Mouse (Mus musculus): ENCODE measurements around the gene Gm17581. TPM values are rescaled to one million over a fixed set of nuclear protein-coding genes. Genes with fewer than 3 reads are reported as not detected.
"Not testable (repeated sequence)": the region's sequence is repeated elsewhere in the genome, so short reads cannot be mapped to it uniquely, and the experiment has no call there.

The Gm17581 gene
- total RNA-seq (2021) = not detected

DNA sequence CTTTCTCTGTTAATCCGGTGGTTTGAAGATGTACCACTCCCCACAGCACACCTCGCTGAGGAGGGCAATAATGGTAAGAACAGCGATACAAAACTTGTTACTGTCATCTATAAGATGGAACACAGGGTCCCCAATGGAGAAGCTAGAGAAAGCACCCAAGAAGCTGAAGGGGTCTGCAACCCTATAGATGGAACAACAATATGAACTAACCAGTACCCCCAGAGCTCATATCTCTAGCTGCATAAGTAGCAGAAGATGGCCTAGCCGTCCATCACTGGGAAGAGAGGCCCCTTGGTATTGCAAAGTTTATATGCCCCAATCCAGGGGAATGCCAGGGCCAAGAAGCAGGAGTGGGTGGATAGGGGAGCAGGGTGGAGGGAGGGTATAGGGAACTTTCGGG lies at the start of gene Gm17581:
Gm17581 (minus strand) TSS at position 101 of the 400 bp plus-strand sequence.
- DNase-seq (ENCODE audit: extremely low spot score in 1 of 2, low spot score in 2 of 2); intact Hi-C loops (cut with DNase I): not testable (repeated sequence)

DNA sequence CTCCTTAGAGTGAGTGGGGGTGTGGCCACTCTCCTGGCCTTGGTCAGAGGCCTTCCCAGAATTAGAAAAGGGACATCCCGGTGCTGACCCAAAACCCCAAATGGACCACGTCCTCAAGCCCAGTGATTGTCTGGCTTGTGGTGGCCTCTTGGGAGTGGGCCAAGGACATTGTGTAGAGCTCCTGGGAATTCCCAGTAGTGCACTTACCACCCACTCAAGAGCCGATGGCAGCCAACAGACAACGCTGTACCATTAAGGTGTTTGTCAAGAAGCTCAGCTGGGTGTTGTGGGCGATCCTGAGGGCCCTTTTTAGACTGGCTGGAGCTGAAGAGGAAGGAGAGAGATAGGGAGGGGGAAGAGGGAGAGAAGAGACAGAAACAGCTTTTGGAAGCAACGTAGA lies 48.9 kb upstream of the Gm17581 start:
- DNase-seq (ENCODE audit: extremely low spot score in 1 of 2, low spot score in 2 of 2) = no peak
- intact Hi-C loops (cut with DNase I) = no loop called here

DNA sequence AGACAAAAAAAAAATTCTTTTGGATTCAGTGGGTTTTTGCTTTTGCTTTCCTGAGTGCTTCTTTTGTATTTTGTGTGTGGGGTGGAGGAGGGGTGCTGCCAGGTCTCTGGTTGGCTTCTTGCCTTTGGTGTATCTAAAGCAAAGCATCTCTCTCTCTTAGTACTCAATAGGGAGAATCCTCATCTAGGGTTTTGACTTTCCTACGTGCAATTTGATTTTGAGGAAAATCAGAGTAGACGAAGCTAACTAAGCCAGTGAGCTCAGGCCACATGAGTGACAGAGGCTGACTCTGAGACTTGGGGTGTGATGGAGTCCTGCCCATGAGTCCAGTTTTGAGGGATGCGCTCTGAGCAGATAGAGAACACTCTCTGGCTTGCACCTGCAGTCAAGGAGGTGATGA lies 43.8 kb upstream of the Gm17581 start:
- DNase-seq (ENCODE audit: extremely low spot score in 1 of 2, low spot score in 2 of 2) = no peak
- intact Hi-C loops (cut with DNase I) = no loop called here

DNA sequence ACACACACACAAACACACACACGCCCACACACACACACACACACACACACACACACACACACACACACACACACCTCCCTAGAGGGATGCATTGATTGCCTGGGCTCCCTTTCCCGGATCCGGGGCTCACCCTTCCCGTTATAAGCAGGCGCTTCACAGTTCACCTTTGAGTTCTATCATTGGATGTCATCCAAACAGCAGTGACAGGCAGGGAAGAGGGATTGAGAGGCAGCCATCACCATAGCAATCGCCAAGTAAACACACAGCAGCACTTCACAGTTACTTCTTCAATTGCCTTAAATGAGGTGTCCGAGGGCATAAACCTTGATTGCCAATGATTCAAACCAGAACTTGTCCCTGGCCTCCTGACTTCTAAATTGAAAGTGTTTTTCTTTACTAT lies 43.4 kb upstream of the Gm17581 start:
- no peak for DNase-seq (ENCODE audit: extremely low spot score in 1 of 2, low spot score in 2 of 2)
- intact Hi-C loops (cut with DNase I) = no loop called here

GRCm38 (mm10) chr2:155778004-155778403 lies 42.3 kb upstream of the Gm17581 start:
- DNase-seq (ENCODE audit: extremely low spot score in 1 of 2, low spot score in 2 of 2) = no peak
- intact Hi-C loops (cut with DNase I) = no loop called here

DNA sequence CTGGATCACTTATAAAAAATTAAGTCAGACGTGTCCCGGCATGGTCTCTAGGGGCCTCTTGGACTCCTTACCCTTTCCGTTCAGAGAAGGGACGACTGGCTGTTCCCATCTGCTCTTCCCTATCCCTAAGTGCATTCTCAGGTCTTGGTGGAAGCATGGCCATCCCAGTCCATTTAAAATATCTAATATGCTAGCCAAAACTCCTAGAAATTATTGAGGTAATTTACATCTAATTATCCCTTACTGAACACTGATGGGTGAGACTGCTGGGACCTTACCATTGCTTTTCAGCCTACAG lies 42.0 kb upstream of the Gm17581 start:
- intact Hi-C loops (cut with DNase I) = no loop called here
- no peak for DNase-seq (ENCODE audit: extremely low spot score in 1 of 2, low spot score in 2 of 2)

GRCm38 (mm10) chr2:155776824-155777687 lies 41.4 kb upstream of the Gm17581 start:
- intact Hi-C loops (cut with DNase I) = no loop called here
- no peak for DNase-seq (ENCODE audit: extremely low spot score in 1 of 2, low spot score in 2 of 2)

GRCm38 (mm10) chr2:155775685-155776263 lies 40.1 kb upstream of the Gm17581 start:
- peak; percentile 26 to 73 for DNase-seq (ENCODE audit: extremely low spot score in 1 of 2, low spot score in 2 of 2)
- intact Hi-C loops (cut with DNase I) = no loop called here

DNA sequence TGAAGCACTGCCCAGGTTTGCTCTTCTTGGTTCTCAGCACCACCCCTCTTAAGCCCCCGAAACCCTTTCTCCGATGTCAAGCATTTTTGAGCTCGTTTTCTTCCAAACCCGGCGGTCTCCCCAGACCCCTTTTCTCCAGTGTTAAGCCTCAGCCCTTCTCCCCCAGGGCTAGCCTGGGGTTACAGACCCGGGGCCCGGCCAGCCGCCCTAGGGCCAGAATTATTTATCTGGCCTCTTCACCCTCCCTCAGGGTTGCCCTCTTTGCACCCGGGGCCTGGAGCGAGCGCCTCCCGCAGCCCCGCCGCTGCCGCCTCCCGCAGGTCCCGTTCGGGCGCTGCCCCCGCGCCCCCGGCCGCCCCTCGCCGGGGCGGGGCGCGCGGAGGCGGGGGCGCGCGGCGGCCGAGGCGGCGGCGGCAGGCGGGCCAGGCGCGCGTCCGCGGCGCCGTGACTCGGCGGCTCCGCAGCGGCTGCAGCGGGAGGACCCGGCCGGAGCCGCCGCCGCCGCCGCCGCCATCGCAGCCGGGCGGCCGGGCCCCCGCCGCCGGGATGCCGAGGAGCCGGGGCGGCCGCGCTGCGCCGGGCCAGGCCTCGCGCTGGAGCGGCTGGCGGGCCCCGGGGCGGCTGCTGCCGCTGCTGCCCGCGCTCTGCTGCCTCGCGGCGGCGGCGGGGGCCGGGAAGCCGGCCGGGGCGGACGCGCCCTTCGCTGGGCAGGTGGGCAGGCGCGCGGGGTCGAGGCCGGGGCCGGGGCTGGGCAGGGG lies 39.4 kb upstream of the Gm17581 start, which contains the start of gene Mmp24:
Mmp24 (plus strand) TSS at position 416 of the 758 bp plus-strand sequence.
- peak in 1 of 2 experiments; percentile 30 for DNase-seq (ENCODE audit: extremely low spot score in 1 of 2, low spot score in 2 of 2)
- intact Hi-C loops (cut with DNase I) = no loop called here

DNA sequence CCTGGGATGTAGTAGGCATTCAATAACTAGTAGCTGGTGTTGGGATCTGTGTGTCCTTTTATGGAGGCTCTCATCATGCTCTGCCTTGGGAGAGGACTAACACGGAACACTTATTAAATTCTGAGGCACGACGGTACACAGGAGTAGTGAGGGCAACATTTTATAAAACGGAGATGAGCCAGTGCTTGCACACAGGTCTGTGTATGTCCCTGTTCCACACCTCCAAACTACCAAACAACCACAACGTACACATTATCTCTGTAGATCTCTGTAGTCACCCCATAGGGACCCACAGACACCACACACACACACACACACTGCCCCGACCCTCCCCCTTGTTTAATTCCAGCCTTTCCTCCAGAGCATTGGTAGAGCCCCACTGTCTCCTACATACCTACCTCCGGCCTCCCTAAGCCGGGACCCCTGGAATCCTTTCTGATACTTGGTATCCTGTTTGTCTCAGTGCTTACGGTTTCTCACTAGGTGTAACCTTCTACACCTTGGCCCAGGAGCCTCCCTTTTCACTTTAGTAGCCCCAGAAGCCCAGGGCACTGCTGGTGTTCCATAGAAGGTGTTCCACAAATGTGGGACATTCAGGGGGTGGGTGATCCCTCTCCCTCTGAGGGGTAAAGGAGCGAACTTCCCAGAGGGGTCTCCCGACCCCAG lies 38.7 kb upstream of the Gm17581 start:
- intact Hi-C loops (cut with DNase I) = no loop called here
- no peak for DNase-seq (ENCODE audit: extremely low spot score in 1 of 2, low spot score in 2 of 2)

DNA sequence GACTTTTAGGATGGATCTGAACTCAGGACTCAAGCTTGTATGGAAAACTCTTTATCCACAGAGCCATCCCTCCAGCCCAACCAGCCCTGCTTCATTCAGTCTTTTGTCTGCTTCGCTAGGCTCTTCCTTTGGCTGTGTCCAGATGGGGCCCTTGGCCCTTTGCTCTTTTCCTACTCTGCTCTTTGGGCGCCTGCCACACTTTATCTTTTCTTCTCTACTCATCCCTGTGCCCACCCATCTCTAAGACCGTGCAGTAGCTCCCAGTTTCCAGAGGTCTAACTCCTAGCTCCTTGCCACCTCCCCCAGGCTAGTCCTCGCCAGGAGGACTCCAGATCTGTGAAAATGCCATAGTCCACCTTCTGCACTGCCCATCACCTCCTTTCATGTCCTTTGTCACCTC lies 38.0 kb upstream of the Gm17581 start:
- DNase-seq (ENCODE audit: extremely low spot score in 1 of 2, low spot score in 2 of 2) = no peak
- intact Hi-C loops (cut with DNase I) = no loop called here

DNA sequence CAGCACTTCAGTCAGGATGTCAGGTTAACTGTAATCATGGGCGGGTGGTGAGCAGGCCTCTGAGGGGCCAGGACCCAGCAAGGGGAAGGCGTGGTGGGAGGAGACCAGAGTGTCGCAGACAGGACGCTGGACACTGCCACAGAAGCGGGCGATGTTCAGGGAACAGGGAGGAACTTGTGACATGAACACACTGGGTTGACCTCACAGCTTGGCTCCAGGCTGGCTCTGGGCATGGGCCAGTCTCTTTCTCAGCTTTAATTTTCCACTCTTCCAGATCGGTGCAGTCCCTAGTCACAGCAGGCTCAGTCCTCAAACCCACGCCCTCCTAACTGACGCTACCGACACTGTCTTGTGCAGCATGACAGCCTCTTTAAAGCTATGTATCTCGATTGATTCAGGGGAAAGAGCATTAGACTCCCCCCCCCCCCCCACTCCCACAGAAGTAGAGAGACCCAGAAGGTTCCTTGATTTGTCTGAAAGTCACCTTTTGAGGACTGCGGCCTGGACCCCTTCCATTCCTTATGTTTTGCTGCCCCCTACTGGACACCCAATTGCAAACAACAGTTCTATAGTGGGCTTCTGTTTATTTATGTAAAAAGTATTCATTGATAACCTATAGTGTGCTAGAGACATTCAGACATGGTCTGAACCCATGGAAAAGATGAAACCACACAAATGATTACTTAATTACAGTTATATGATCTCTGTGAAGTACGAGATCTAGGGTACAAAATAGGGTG lies 29.2 kb upstream of the Gm17581 start:
- intact Hi-C loops (cut with DNase I) = loop anchor here (1.0 to 5.0 kb wide), 2 partner anchors 68 to 250 kb away; no protein-coding TSS in a partner anchor
- DNase-seq (ENCODE audit: extremely low spot score in 1 of 2, low spot score in 2 of 2) = peak; percentile 51 to 79

GRCm38 (mm10) chr2:155756855-155757566 lies 21.3 kb upstream of the Gm17581 start:
- intact Hi-C loops (cut with DNase I) = no loop called here
- no peak for DNase-seq (ENCODE audit: extremely low spot score in 1 of 2, low spot score in 2 of 2)

GRCm38 (mm10) chr2:155755746-155756145 lies 20.1 kb upstream of the Gm17581 start:
- intact Hi-C loops (cut with DNase I) = no loop called here
- peak in 1 of 2 experiments; percentile 72 for DNase-seq (ENCODE audit: extremely low spot score in 1 of 2, low spot score in 2 of 2)

DNA sequence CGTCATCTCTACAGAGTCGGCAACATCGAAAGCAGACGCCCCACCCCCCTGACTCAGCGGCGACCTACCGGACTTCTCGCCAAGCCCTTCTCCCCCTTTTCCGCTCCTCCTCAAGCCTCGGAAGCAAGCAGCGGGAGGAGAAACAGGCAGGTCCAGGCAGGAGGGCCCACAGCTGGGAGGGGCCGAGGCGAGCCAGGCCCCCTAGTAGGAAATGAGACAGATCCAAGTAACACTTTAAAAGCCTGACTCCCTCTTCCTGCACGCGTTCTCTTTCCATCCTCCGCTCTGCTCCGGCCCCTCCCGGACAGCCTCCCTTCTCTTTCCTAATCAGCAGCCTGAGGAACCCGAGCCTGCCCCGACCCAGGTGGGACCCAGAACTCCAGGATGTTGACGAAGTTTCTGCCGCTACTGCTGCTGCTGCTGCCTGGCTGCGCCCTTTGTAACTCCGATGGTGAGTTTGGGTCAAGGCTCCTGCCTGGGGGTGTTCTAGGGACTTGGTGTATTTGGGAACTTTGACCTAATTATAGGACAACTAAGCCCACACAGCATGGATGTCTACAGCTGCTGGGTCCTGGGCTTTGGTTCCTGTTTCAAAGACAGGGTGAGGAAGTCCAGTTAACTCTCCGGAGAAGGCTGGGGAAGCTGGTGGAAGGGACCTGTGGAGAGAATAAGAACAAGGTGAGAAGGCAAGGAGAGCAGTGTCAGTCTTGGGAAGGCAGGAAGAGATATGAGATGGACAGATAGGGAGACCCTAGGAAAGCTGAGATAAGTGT lies 15.5 kb upstream of the Gm17581 start, which contains the start of gene Procr:
Procr (plus strand) TSS at position 104 of the 773 bp plus-strand sequence.
- DNase-seq (ENCODE audit: extremely low spot score in 1 of 2, low spot score in 2 of 2) = peak in 1 of 2 experiments; percentile 67
- intact Hi-C loops (cut with DNase I) = no loop called here

- intact Hi-C loops (cut with DNase I) = no loop called here
- no peak for DNase-seq (ENCODE audit: extremely low spot score in 1 of 2, low spot score in 2 of 2)
Measured at GRCm38 (mm10) chr2:155749394-155749793, 13.7 kb upstream of the Gm17581 start.

DNA sequence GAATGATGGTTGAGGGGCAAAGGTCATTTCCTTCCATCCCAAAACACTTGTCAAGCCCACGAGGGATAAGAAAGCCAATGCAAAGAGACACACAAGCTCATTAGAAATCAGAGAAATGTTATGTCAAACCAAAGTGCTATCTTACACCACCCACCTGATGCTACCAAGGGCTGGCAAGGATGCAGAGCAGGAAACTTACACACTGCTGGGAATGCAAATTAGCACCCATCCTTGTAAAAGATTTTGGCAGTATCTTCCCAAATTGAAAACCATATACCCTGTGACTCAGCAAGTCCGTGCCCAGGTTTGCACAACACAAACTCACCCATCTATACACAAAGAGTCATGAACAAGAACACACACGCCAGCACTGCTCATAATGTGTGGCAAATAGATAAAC lies 9.8 kb upstream of the Gm17581 start:
- no peak for DNase-seq (ENCODE audit: extremely low spot score in 1 of 2, low spot score in 2 of 2)

More for the DNA sequence above, 9.8 kb upstream of the Gm17581 start:
- intact Hi-C loops (cut with DNase I) = no loop called here

All from left cerebral cortex, postnatal 10 days (tissue).